Mouse (Mus musculus) lung, adult 2 months (tissue): ENCODE measurements around the gene Fgf16.

Source experiments
- CTCF ChIP-seq: fragments of 200-500 bp; IDR thresholded peaks from 2 replicates; pipeline ENCODE4 v1.5.1; 2011; ENCODE audit warnings: mild to moderate bottlenecking, low read length, control low read depth; ENCODE audit not compliant: insufficient read depth
- POLR2A ChIP-seq: fragments of 200-500 bp; IDR thresholded peaks from 2 replicates; pipeline ENCODE4 v1.6.1; 2011; ENCODE audit warnings: low read depth, mild to moderate bottlenecking, control low read depth, low read length, borderline replicate concordance; ENCODE audit errors: extremely low read depth

- no peak for TF ChIP-seq CTCF
- no peak for TF ChIP-seq POLR2A
Observed at GRCm38 (mm10) chrX:105765005-105765706, 1.1 kb downstream of the Fgf16 start.
